7 mouse cellular contexts compared by ENCODE assay signal in the genomic region with DNA sequence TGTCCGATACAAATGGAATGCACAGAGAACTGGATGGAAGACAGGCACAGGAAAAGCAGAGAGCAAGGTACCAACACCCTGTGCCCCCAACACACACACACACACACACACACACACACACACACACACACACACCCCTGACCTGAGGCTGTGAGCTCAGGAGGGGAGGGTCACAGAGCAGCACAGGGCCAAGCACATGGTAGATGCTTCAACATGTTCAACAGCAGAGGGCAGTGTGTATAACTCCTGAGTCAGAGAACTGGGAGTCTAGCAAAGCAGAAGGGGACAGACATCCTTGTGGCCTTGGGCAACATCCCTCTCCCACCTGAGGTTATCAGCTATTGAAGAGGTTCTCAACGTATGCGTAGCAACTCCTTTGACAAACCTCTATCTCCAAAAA. TPM values are rescaled to one million over a fixed set of nuclear protein-coding genes. Genes with fewer than 3 reads are reported as not detected.
DNase-seq lines count a peak whose midpoint lies in the region; ATAC-seq lines count a peak whose summit lies in the region.

No protein-coding gene starts in this region.

- 0 out of 2 replicates have a peak, but pooled peaks cover 3% of the 10 kb centered on the region for H3K36me3 ChIP-seq in lung, embryonic 16.5 days (ENCODE audit: control insufficient read depth, insufficient read depth, low read length)
- peaks cover 4% of the 10 kb centered on the region; the same call in 1 of the 2 replicates for H3K36me3 ChIP-seq in stomach, embryonic 15.5 days

- H3K9ac ChIP-seq in lung, embryonic 16.5 days (ENCODE audit: low read length) = no peak overlapping the region
- H3K9ac ChIP-seq in stomach, embryonic 15.5 days = no peak overlapping the region

- H3K27ac ChIP-seq in lung, embryonic 16.5 days (ENCODE audit: low read length) = no peak overlapping the region
- no peak overlapping the region for H3K27ac ChIP-seq in stomach, embryonic 15.5 days

- WGBS in lung, embryonic 16.5 days = 72% methylated on average over 3 of the region's 3 CpGs
- WGBS in stomach, embryonic 15.5 days = 77% methylated on average over 3 of the region's 3 CpGs

- intact Hi-C loops in left cerebral cortex, postnatal 14 days (cut with DNase I) = no loop called here
- intact Hi-C loops in left cerebral cortex, postnatal 4 days (cut with DNase I) = no loop called here
- intact Hi-C loops in heart, postnatal 10 days (cut with DNase I) = no loop called here

- no peak overlapping the region for H3K4me2 ChIP-seq in lung, embryonic 16.5 days (ENCODE audit: low read depth, low read length)
- H3K4me2 ChIP-seq in stomach, embryonic 15.5 days = no peak overlapping the region

- DNase-seq in left cerebral cortex, postnatal 14 days (ENCODE audit: low spot score in 2 of 2) = peak; percentile 39 to 41
- DNase-seq in left cerebral cortex, postnatal 4 days = no peak
- DNase-seq in brain, adult 2 months (ENCODE audit: low read depth, low spot score) = peak; percentile 63
- DNase-seq in heart, postnatal 10 days = peak; percentile 39 to 51

- H3K4me1 ChIP-seq in lung, embryonic 16.5 days (replicated peaks; ENCODE audit: control insufficient read depth, insufficient read depth, low read length) = no peaks in the 10 kb centered on the region
- no peaks in the 10 kb centered on the region for H3K4me1 ChIP-seq in stomach, embryonic 15.5 days

- H3K27me3 ChIP-seq in lung, embryonic 16.5 days (ENCODE audit: control insufficient read depth, insufficient read depth, low read depth, low read length) = no peaks in the 10 kb centered on the region
- H3K27me3 ChIP-seq in stomach, embryonic 15.5 days (replicated peaks) = no peaks in the 10 kb centered on the region

- H3K4me3 ChIP-seq in lung, embryonic 16.5 days (ENCODE audit: low read length) = no peak overlapping the region
- H3K4me3 ChIP-seq in stomach, embryonic 15.5 days (replicated peaks) = no peak overlapping the region

- 0 out of 2 replicates have a peak, but pooled peaks have one; percentile 28 for ATAC-seq in lung, embryonic 16.5 days (ENCODE audit: low read depth)
- peak; percentile 60; the same call in 1 of the 2 replicates for ATAC-seq in stomach, embryonic 15.5 days (ENCODE audit: insufficient read depth, low FRiP score, low read depth)
- no peak for ATAC-seq in activated CD4-positive, CD25-positive, alpha-beta regulatory T cell, adult 4 months

- no peaks in the 10 kb centered on the region for H3K9me3 ChIP-seq in lung, embryonic 16.5 days (ENCODE audit: control insufficient read depth, low read length)
- H3K9me3 ChIP-seq in stomach, embryonic 15.5 days = no peaks in the 10 kb centered on the region

RNA-seq across cellular contexts. Expression of a gene that starts 32.8 kb away (rescaled TPM):
- 10 to 100 TPM; 43.9 to 47.2 TPM for total RNA-seq in left cerebral cortex, postnatal 14 days (2021)
- 10 to 100 TPM; 49.9 to 52.4 TPM for total RNA-seq in left cerebral cortex, postnatal 4 days (2021)
- 1 to 10 TPM; 9.3 TPM for total RNA-seq in heart, postnatal 10 days (2021)
- polyA plus RNA-seq in lung, embryonic 16.5 days (2015; fragmentation: Nextera tagmentation; extraction: Ambion mirVana) = 22.5 and 23.6 TPM in 2 replicates
- 15.1 and 19.7 TPM in 2 replicates for polyA plus RNA-seq in stomach, embryonic 15.5 days (2015; fragmentation: Nextera tagmentation; extraction: Ambion mirVana)
- polyA plus RNA-seq in activated CD4-positive, CD25-positive, alpha-beta regulatory T cell, adult 4 months (2017; shearing (Covaris generic)) = 10 to 100 TPM; 10.8 to 14.4 TPM

RNA-seq across cellular contexts. Expression of a gene that starts 58.8 kb away (rescaled TPM):
- total RNA-seq in left cerebral cortex, postnatal 14 days (2021) = 1 to 10 TPM; 1.3 to 2.1 TPM
- 1 to 10 TPM; 2.7 to 3.0 TPM for total RNA-seq in left cerebral cortex, postnatal 4 days (2021)
- not detected for total RNA-seq in heart, postnatal 10 days (2021)
- polyA plus RNA-seq in lung, embryonic 16.5 days (2015; fragmentation: Nextera tagmentation; extraction: Ambion mirVana) = 1.5 and 2.7 TPM in 2 replicates
- polyA plus RNA-seq in stomach, embryonic 15.5 days (2015; fragmentation: Nextera tagmentation; extraction: Ambion mirVana) = 0.08 TPM in 1 of 2 replicates, not detected in the other
- polyA plus RNA-seq in activated CD4-positive, CD25-positive, alpha-beta regulatory T cell, adult 4 months (2017; shearing (Covaris generic)) = not detected

Comparison
In these comparisons a context has a peak if more than half of its experiments do, and no peak if none do; other contexts are left out.
1. RNA of a gene that starts 32.8 kb away (total RNA-seq): 49.9 to 52.4 TPM in left cerebral cortex, postnatal 4 days and 43.9 to 47.2 TPM in left cerebral cortex, postnatal 14 days; 9.3 TPM in heart, postnatal 10 days; every median in the first group is over 4 times any median in the second.